Mouse (Mus musculus) liver, adult 2 months (tissue): ENCODE data around the gene Cfdp1.

Experiments
- CTCF ChIP-seq: fragments of 200-500 bp; IDR thresholded peaks from 2 replicates; pipeline ENCODE4 v1.5.1; 2011; ENCODE audit warnings: low read depth, low read length, control low read depth
- POLR2A ChIP-seq: fragments of 200-500 bp; IDR thresholded peaks from 2 replicates; pipeline ENCODE4 v1.6.1; 2011; ENCODE audit warnings: low read length, control low read depth; ENCODE audit not compliant: insufficient read depth; ENCODE audit errors: extremely low read depth

- TF ChIP-seq CTCF: no peak
- no peak for TF ChIP-seq POLR2A
Observed at GRCm38 (mm10) chr8:111810656-111811336, 43.3 kb downstream of the Cfdp1 start.
